ENCODE assay signal across 10 mouse cellular contexts in genomic region chr5:44257401-44257800, GRCm38 (mm10).
"Had no signal": no experiment of that assay in that cellular context is flagged by ENCODE, and none has a peak within 500 bp of the region (broad histone marks: within the 10 kb centered on the region; RNA-seq: fewer than 3 reads in every experiment).

No protein-coding gene starts in this region.

- DNase-seq: kidney, adult 18-20 months; kidney, adult 9 months; kidney, postnatal 14 days; kidney, postnatal 4 days; liver; lung, adult 18-20 months; lung, postnatal 14 days; midbrain, embryonic 14.5 days; right cerebral cortex, postnatal 14 days; spleen, adult 18-20 months had no signal
